Mouse (Mus musculus) liver, postnatal 0 days (tissue): ENCODE measurements around the gene Chac2.

ENCODE experiments used
- CTCF ChIP-seq: sonication (generic); IDR thresholded peaks from 2 replicates; pipeline ENCODE4 v1.5.1; 2016; ENCODE audit warnings: antibody characterized with exemption, low read depth
- EP300 ChIP-seq: IDR thresholded peaks from 2 replicates; pipeline ENCODE4 v1.6.1; 2016; ENCODE audit warnings: antibody characterized with exemption, low read depth, mild to moderate bottlenecking

- TF ChIP-seq EP300: peak; percentile 97
- no peak for TF ChIP-seq CTCF
Observed at GRCm38 (mm10) chr11:31001169-31001908, 15.2 kb upstream of the Chac2 start.
